ENCODE assay signal across 14 mouse cellular contexts in the genomic region with DNA sequence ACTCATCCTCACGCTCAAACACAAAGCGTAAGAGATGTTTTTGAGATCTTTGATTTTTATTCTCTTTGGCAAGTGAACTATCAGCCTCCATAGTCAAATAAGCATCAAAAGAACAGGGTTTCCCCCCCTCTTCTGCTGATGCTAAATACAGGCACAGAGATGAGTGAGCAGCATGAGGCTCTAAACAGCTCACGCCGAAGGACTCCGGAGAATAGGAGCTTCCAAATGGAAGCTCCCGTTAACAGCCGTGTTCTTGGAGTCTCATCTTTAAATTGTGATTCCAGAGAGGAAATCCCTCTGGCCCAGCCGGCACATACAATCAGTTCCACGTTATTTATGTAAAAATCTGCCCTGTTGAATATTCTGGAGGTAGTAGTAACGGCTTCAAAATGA.
"Had no signal": no experiment of that assay in that cellular context is flagged by ENCODE, and none has a peak within 500 bp of the region (broad histone marks: within the 10 kb centered on the region; RNA-seq: fewer than 3 reads in every experiment).

No protein-coding gene starts in this region.

- H3K4me3 ChIP-seq: kidney, embryonic 15.5 days; liver, embryonic 13.5 days; lung, embryonic 15.5 days; megakaryocyte, embryonic 14.5 days; neural tube, embryonic 12.5 days had no signal

- H3K4me1 ChIP-seq: liver, embryonic 13.5 days; lung, embryonic 15.5 days; megakaryocyte, embryonic 14.5 days; neural tube, embryonic 12.5 days had no signal

- H3K9ac ChIP-seq: kidney, embryonic 15.5 days; liver, embryonic 13.5 days; liver, postnatal 0 days; lung, embryonic 15.5 days; neural tube, embryonic 12.5 days had no signal

- ATAC-seq: liver, postnatal 0 days had no signal

- H3K36me3 ChIP-seq: kidney, embryonic 15.5 days; liver, embryonic 13.5 days; lung, embryonic 15.5 days; neural tube, embryonic 12.5 days had no signal

- H3K4me2 ChIP-seq: liver, embryonic 13.5 days; lung, embryonic 15.5 days; neural tube, embryonic 12.5 days had no signal

- DNase-seq: kidney, adult 18-20 months; kidney, postnatal 14 days; left cerebral cortex, postnatal 4 days; liver; liver, embryonic 13.5 days; liver, postnatal 0 days; lung, postnatal 14 days; thymus, postnatal 36 days had no signal

- H3K27ac ChIP-seq: kidney, embryonic 15.5 days; liver, embryonic 13.5 days; lung, embryonic 15.5 days; macrophage; neural tube, embryonic 12.5 days; stomach, postnatal 0 days had no signal

- H3K9me3 ChIP-seq: kidney, embryonic 15.5 days; liver, embryonic 13.5 days; lung, embryonic 15.5 days; neural tube, embryonic 12.5 days had no signal

- H3K27me3 ChIP-seq: liver, embryonic 13.5 days; lung, embryonic 15.5 days; neural tube, embryonic 12.5 days had no signal
